12 mouse cellular contexts compared by ENCODE assay signal in the genomic region with DNA sequence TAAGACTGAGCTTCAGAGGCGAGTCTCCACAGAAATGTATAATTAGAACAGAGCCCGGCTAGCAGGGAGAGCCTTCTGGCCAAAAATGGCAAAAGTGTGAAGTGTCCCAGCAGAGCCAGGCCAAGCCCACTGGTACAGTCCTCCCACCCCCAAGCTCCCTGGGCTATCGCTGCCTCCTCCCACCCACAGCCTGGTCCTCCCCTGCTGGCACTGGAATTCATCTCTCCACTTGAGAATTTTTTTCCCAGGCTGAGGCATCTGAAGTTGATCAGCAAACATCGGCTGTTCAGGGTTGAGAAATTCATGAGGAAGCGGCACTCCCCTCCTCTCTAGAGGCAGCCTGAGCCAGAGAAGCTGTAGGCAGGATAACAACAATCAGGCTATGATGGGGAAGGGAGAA. TPM values are rescaled to one million over a fixed set of nuclear protein-coding genes. Genes with fewer than 3 reads are reported as not detected.
A peak's percentile ranks its signal among the peaks of the same experiment; 100 is the strongest.
DNase-seq lines count a peak whose midpoint lies in the region; ATAC-seq and TF ChIP-seq lines count a peak whose summit lies in the region.
"Had no signal": no experiment of that assay in that cellular context is flagged by ENCODE, and none has a peak within 500 bp of the region (broad histone marks: within the 10 kb centered on the region; RNA-seq: fewer than 3 reads in every experiment).

No protein-coding gene starts in this region.

- H3K9me3 ChIP-seq in heart, embryonic 13.5 days = no peaks in the 10 kb centered on the region
- H3K9me3 ChIP-seq in lung, postnatal 0 days (ENCODE audit: low read length) = no peaks in the 10 kb centered on the region
- no peaks in the 10 kb centered on the region for H3K9me3 ChIP-seq in midbrain, embryonic 11.5 days (ENCODE audit: control insufficient read depth, low read length)
- H3K9me3 ChIP-seq: liver, embryonic 15.5 days; neural tube, embryonic 13.5 days had no signal

- 36% methylated on average over 5 of the region's 5 CpGs for WGBS in heart, embryonic 13.5 days
- WGBS in lung, postnatal 0 days = 33% methylated on average over 5 of the region's 5 CpGs
- 78% methylated on average over 5 of the region's 5 CpGs for WGBS in midbrain, embryonic 11.5 days

- no peak overlapping the region for H3K4me3 ChIP-seq in heart, embryonic 13.5 days
- no peak overlapping the region for H3K4me3 ChIP-seq in lung, postnatal 0 days (ENCODE audit: low read depth, low read length)
- H3K4me3 ChIP-seq in midbrain, embryonic 11.5 days (ENCODE audit: low read depth, low read length) = no peak overlapping the region
- H3K4me3 ChIP-seq: liver, embryonic 15.5 days; neural tube, embryonic 13.5 days had no signal

- peaks cover 68% of the 10 kb centered on the region for H3K4me1 ChIP-seq in heart, embryonic 13.5 days
- peaks cover 5% of the 10 kb centered on the region for H3K4me1 ChIP-seq in lung, postnatal 0 days (ENCODE audit: insufficient read depth, low read depth, low read length)
- peaks cover 3% of the 10 kb centered on the region for H3K4me1 ChIP-seq in midbrain, embryonic 11.5 days (ENCODE audit: control insufficient read depth, insufficient read depth, low read length)

- H3K27me3 ChIP-seq in heart, embryonic 13.5 days (replicated peaks) = no peaks in the 10 kb centered on the region
- no peaks in the 10 kb centered on the region for H3K27me3 ChIP-seq in lung, postnatal 0 days (replicated peaks; ENCODE audit: insufficient read depth, low read length)
- no peaks in the 10 kb centered on the region for H3K27me3 ChIP-seq in midbrain, embryonic 11.5 days (ENCODE audit: control insufficient read depth, insufficient read depth, low read length)
- H3K27me3 ChIP-seq: liver, embryonic 15.5 days; neural tube, embryonic 13.5 days had no signal

- H3K36me3 ChIP-seq in heart, embryonic 13.5 days = peaks cover 70% of the 10 kb centered on the region
- no peaks in the 10 kb centered on the region for H3K36me3 ChIP-seq in lung, postnatal 0 days (ENCODE audit: insufficient read depth, low read length)
- H3K36me3 ChIP-seq in midbrain, embryonic 11.5 days (ENCODE audit: control insufficient read depth, insufficient read depth, low read length) = peaks cover 6% of the 10 kb centered on the region

- no peak for TF ChIP-seq CTCF in lung, postnatal 0 days (IDR thresholded peaks at IDR 0.05)

- peak; percentile 71 for TF ChIP-seq EP300 in lung, postnatal 0 days (IDR thresholded peaks at IDR 0.05)

- peak overlapping the region; percentile 95 for H3K27ac ChIP-seq in heart, embryonic 13.5 days (replicated peaks)
- H3K27ac ChIP-seq in lung, postnatal 0 days (ENCODE audit: low read length) = peak overlapping the region; percentile 71
- H3K27ac ChIP-seq in midbrain, embryonic 11.5 days (ENCODE audit: low read depth, low read length) = no peak overlapping the region
- H3K27ac ChIP-seq: liver, embryonic 15.5 days; neural tube, embryonic 13.5 days had no signal

- peak; percentile 55; the same call in 1 of the 2 replicates for ATAC-seq in heart, embryonic 13.5 days (ENCODE audit: extremely low read depth, insufficient number of reproducible peaks, low FRiP score, low TSS enrichment)
- peak; percentile 93 for ATAC-seq in lung, postnatal 0 days
- ATAC-seq in midbrain, embryonic 11.5 days (ENCODE audit: low FRiP score) = no peak
- no peak for ATAC-seq in granulocyte monocyte progenitor cell, adult 5-6 weeks (replicated peaks; ENCODE audit: poor library complexity, severe bottlenecking)

- peak; percentile 50 for DNase-seq in layer of hippocampus, adult 11-12 months (ENCODE audit: low spot score)
- no peak for DNase-seq in layer of hippocampus, postnatal 25 days (ENCODE audit: extremely low spot score in 1 of 2, low spot score in 1 of 2)
- DNase-seq in brain, adult 2 months (ENCODE audit: low read depth, low spot score) = peak; percentile 55
- peak; percentile 96 for DNase-seq in lung, postnatal 0 days (ENCODE audit: low spot score)
- no peak for DNase-seq in midbrain, embryonic 11.5 days (ENCODE audit: low spot score, missing footprints)
- no peak for DNase-seq in frontal cortex, postnatal 10 days (ENCODE audit: low spot score in 2 of 2)
- DNase-seq: cerebellum, postnatal 25 days; gastrocnemius, postnatal 14 days had no signal

- H3K9ac ChIP-seq in heart, embryonic 13.5 days = peak overlapping the region; percentile 62
- H3K9ac ChIP-seq in lung, postnatal 0 days (replicated peaks; ENCODE audit: low read depth) = no peak overlapping the region
- no peak overlapping the region for H3K9ac ChIP-seq in midbrain, embryonic 11.5 days (ENCODE audit: low read length)
- H3K9ac ChIP-seq: liver, embryonic 15.5 days; neural tube, embryonic 13.5 days had no signal

- peak overlapping the region; percentile 33 for H3K4me2 ChIP-seq in heart, embryonic 13.5 days
- no peak overlapping the region for H3K4me2 ChIP-seq in lung, postnatal 0 days (replicated peaks; ENCODE audit: low read depth, low read length)
- no peak overlapping the region for H3K4me2 ChIP-seq in midbrain, embryonic 11.5 days
- H3K4me2 ChIP-seq: liver, embryonic 15.5 days; neural tube, embryonic 13.5 days had no signal

RNA-seq across cellular contexts. Expression of a gene that starts 25.3 kb away (rescaled TPM):
- 100 to 1,000 TPM; 205 to 212 TPM for total RNA-seq in layer of hippocampus, postnatal 25 days (2021)
- polyA plus RNA-seq in heart, embryonic 13.5 days (2015; fragmentation: Nextera tagmentation; extraction: Ambion mirVana) = 55.0 and 60.2 TPM in 2 replicates
- 36.6 and 40.2 TPM in 2 replicates for polyA plus RNA-seq in lung, postnatal 0 days (2015; fragmentation: Nextera tagmentation; extraction: Ambion mirVana)
- 35.9 and 39.5 TPM in 2 replicates for polyA plus RNA-seq in midbrain, embryonic 11.5 days (2014; fragmentation: Nextera tagmentation; extraction: Ambion mirVana)
- total RNA-seq in granulocyte monocyte progenitor cell, adult 5-6 weeks (2014; fragmentation: Nextera tagmentation) = 28.0 and 35.2 TPM in 2 replicates
- total RNA-seq in granulocyte monocyte progenitor cell, adult 5-6 weeks (2017) = 50.3 and 65.9 TPM in 2 replicates

RNA-seq across cellular contexts. Expression of a gene that starts 34.2 kb away (rescaled TPM):
- 10 to 100 TPM; 15.3 to 19.3 TPM for total RNA-seq in layer of hippocampus, postnatal 25 days (2021)
- polyA plus RNA-seq in heart, embryonic 13.5 days (2015; fragmentation: Nextera tagmentation; extraction: Ambion mirVana) = 13.8 and 14.9 TPM in 2 replicates
- 12.9 and 15.6 TPM in 2 replicates for polyA plus RNA-seq in lung, postnatal 0 days (2015; fragmentation: Nextera tagmentation; extraction: Ambion mirVana)
- polyA plus RNA-seq in midbrain, embryonic 11.5 days (2014; fragmentation: Nextera tagmentation; extraction: Ambion mirVana) = 22.0 and 23.0 TPM in 2 replicates
- total RNA-seq in granulocyte monocyte progenitor cell, adult 5-6 weeks (2014; fragmentation: Nextera tagmentation) = 24.5 and 27.8 TPM in 2 replicates
- total RNA-seq in granulocyte monocyte progenitor cell, adult 5-6 weeks (2017) = 6.2 and 7.2 TPM in 2 replicates

Comparison
In these comparisons a context has a peak if more than half of its experiments do, and no peak if none do; other contexts are left out.
1. DNase-seq: peak in layer of hippocampus, adult 11-12 months (single experiment), brain, adult 2 months (single experiment) and lung, postnatal 0 days (single experiment); none in layer of hippocampus, postnatal 25 days (0 of 2), midbrain, embryonic 11.5 days (single experiment) and frontal cortex, postnatal 10 days (0 of 2).
2. ATAC-seq: peak in heart, embryonic 13.5 days (single experiment) and lung, postnatal 0 days (single experiment); none in midbrain, embryonic 11.5 days (single experiment) and granulocyte monocyte progenitor cell, adult 5-6 weeks (single experiment).